Mouse (Mus musculus) right cerebral cortex, postnatal 4 days (tissue): Measurements from ENCODE around the gene Cpm.

Experiments
- DNase-seq: peaks from one replicate; pipeline ENCODE4 v3.0.0-alpha.2; 2022

Cpm gene

GRCm38 (mm10) chr10:117664208-117664925 is 35.1 kb downstream of the Cpm start:
- DNase-seq = no peak

GRCm38 (mm10) chr10:117664926-117665209 is 35.6 kb downstream of the Cpm start:
- DNase-seq = no peak

- DNase-seq = no peak
Observed at GRCm38 (mm10) chr10:117665376-117666275, 36.3 kb downstream of the Cpm start.

DNA sequence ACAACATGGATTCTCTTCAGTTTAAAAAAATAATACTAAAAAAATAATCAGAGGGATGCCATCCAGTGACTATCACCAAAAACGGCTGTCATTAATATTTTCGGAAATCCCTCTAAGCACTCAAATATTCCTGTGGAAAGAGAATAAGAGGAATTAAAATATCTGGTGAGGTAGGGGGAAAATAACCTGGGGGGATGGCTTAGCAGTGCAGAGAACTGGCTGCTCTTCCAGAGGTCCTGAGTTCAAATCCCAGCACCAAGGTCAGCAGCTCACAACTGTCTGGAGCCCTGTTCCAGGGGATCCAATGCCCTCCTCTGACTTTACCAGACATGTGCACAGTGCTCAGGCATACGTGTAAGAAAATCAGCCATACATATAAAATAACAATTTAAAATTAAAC is 37.1 kb downstream of the Cpm start:
- no peak for DNase-seq

GRCm38 (mm10) chr10:117666947-117667630 is 37.8 kb downstream of the Cpm start:
- DNase-seq = no peak

- no peak for DNase-seq
Observed at GRCm38 (mm10) chr10:117667663-117668507, 38.6 kb downstream of the Cpm start.

DNA sequence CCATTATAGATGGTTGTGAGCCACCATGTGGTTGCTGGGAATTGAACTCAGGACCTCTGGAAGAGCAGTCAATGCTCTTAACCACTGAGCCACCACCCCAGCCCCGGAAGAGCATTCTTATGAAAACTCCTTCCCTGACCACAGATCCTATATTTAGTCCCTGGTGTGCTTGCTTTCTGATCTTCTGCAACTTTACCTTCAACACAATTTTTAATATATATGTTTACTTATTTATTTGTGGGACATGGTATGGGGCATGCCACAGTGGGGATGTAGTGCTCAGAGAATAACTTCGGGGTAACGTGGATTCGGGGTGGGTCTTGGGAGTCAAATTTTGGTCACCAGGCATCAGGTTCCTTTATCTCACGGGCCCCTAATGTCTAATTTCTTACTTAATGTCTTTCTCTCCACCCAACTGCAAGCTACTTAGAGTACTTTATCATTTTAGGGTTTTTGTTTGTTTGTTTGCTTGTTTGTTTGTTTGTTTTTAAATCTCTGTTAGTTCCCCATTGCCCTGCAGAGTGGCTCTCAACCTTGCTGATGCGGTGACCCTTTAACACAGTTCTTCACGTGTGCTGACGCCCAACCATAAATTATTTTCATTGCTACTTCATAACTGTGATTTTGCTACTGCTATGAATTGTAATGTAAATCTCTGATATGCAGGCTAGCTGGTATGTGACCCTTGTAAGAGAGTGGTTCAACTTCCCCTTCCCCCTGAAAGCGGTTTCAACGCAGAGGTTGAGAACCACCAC is 39.4 kb downstream of the Cpm start:
- no peak for DNase-seq

DNA sequence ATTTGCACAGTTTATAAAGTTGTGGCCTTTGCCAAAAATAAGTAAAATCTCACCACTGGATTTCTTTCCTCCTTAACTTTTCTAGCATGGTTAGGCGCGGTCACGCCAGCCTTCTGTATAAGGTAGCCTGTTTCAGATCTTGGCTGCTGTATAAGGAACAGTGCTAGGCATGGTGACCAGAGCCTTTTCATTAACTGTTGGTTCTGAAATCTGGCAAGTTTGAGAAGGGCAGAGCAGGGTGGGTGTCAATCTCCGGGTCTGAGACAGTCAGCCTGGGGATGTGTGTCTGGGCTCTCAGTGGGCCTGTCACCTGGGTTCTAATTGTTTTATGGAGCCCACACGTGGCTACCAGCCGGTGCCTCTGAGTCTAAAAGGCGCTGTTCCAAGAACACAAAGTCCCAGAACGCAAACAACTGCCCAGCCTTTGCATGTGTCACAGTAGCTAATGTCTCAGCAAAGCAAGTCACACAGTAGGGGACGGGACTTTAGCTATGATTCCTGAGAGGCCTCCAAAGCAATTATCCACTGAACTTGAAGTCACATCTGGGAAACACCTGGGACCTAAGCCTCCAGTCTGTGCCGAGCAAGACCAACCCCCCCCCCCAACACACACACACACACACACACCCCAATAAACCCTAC is 40.3 kb downstream of the Cpm start:
- DNase-seq = no peak

DNA sequence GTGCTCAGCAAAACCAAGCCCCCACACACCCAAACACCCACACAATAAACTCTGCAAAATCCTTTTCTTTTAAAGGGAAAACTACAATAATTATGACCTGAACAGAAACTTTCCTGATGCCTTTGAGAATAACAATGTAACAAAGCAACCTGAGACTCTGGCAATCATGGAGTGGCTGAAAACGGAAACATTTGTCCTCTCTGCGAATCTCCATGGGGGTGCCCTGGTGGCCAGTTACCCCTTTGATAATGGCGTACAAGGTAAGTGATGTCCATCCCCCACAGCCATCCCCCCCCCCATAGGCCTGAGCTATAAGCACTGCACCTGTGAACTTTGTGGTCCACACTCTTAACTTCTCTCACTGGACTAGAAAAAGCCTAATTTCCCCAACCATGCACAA is 40.8 kb downstream of the Cpm start:
- no peak for DNase-seq

DNA sequence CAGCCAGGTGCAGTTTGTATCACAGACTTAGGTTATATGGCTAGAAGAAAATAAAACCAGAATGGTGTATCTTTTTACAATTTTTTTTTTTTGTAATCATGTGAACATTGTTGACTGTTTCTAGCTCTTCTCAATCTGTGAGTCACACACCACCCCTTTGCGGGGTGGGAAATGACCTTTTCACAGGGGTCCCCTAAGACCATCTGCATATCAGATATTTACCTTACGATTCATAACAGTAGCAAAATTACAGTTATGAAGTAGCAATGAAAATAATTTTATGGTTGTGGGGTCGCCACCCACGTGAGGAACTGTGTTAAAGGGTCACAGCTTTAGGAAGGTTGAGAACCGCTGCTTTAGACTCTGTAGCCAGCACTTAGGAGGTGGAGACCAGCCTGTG is 41.5 kb downstream of the Cpm start:
- DNase-seq = no peak

- no peak for DNase-seq
Observed at GRCm38 (mm10) chr10:117671266-117671665, 42.0 kb downstream of the Cpm start.

- DNase-seq = no peak
Observed at GRCm38 (mm10) chr10:117671930-117672666, 42.8 kb downstream of the Cpm start.

DNA sequence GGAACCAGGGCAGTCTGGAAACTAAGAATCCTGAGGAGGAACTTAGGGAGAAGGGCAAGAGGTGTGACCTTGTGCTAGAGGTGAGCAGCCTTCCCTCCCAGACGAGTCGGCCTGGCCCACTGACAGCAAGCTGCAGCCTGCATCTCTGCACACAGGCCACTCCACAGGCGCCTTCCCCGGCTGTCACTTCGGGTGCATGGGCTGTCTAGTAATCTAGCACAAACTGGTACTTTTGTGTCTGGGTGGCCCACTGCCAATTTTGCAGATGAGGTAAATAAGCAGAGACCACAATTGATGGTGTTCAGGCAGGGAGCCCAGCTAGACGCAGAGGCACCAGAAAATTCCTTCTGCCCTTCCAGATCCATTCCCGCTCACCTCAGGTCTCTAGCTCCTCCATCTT is 43.4 kb downstream of the Cpm start:
- DNase-seq = peak; percentile 38

GRCm38 (mm10) chr10:117673913-117674312 is 44.6 kb downstream of the Cpm start:
- DNase-seq = no peak

DNA sequence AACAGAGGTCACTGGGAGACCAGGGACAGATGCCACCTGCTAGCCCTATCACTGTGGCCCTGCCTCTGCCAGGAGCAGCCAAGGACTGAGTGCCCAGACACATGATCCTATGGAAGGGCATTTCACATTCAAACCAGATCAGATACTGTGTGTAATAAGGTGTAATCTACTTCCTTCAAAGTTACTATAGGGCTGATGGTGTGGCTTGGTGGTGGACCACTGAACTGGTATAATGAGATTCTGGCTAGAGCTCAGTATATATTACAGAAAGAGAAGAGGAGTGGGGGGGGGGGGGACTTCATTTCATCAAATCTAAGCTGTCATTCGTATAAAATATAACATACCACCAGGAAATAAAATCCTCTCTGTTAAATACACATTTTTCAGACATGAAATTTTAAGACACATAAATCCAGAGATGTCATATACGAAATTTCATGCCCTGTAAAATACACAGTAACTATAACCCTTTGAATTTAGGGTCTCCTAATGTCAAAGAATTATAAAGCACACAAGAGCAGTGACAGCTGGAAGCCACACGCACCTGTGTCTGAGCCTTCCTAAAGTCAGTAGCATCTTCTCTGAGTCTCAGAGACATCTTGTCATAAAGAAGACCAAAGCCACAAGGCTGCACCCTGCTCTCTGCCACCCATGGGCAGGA is 45.2 kb downstream of the Cpm start:
- no peak for DNase-seq

DNA sequence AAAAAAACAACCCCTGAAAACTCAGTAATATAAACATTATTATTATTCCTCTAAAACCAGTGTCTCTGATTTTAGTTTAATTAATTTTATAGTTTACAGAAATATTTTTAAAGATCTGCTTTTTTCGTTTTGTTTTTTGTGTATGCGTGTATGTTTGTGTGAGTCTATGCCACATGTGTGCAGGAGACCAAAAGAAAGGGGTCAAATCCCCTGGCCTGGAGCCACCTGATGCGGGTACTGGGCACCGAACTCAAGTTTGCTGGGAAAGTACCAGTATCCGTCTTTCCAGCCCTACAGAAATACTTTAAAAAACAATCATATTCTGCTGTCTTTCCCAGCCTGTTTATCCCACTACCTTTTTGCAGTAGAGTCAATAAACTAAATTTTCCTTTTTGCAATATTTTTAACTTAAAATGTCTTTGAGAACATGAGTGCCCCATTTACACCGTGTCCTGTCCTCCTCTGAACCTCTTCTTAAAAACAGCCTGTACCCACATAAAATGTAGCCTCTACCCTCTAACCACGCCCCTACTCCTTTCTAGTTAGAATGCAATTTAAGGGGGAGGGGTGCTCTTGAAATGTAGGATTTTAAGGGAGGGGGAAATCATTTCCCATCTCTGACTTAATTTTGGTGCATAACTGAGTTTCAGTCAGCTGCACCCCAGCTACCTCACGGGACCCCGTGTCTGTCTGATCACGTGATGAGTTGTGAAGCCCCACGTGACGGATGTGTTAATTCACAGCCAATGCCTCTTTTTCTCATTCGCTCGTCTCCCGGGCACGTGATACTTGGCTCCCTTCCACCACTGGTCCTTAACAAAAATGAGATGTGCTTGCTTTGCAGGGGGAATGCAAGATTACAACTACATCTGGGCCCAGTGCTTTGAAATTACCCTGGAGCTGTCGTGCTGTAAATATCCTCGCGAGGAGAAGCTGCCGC is 46.1 kb downstream of the Cpm start:
- peak; percentile 89 for DNase-seq

DNA sequence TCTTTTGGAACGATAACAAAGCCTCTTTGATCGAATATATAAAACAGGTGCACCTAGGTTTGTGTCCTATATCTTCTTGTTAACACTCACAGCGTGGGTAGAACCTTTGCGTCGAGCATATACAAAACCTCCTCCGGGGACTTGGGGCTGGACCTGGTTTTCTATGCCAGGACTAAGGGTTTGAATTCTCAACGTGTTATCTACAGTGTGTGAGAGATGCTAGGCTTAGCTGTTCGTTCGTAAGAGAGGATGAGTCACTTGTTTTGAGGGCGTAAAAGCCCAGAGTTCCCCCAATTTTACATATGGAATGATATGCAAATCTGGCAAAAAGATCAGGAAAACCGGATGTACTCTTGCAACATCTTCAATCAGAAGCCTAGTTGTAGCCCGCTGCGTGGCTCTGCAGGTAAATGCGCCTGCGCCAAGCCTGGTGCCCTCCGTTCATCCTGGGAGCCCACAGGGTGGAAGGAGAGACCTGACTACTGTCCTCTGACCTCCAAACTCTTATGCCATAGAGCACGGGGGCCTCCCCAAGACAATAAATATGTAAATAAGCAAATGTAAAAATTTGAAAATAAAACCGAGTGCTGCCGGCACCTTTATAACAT is 46.8 kb downstream of the Cpm start:
- DNase-seq = peak; percentile 49

DNA sequence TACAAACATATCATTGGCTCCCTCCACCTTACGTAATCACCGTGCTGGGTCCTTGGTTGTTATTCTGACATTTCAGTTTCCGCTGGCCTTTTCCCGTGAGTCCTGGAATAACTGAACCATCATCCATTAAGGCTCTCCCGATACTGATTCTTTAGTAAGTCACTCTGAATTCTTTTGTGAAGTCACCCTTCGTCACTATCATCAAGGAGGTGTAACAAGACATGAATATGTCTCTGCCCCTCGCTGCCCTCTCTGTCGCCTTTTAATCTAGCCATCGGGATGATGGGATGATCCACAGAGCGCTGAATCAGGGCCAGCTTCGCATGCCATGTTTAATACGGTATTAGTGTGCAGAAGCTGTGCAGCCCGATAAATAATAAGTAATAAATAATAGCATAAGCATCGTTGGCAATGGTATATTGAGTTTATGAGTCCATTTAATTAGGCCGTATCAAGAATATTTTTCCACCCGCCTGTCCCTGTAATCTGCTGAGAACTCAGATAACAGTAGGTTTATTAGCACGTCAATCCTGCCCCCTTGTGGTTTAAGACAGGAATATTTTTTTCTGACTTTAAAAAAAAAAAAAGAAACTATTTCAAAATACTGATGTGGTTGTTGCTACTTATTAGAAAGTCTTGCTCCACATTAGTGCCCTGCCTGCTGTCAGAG is 47.5 kb downstream of the Cpm start:
- peak; percentile 38 for DNase-seq
